Mouse (Mus musculus) forebrain, postnatal 0 days (tissue): ENCODE results near the gene Syt9. TPM values are rescaled to one million over a fixed set of nuclear protein-coding genes. Genes with fewer than 3 reads are reported as not detected.

Experiments
- ATAC-seq: fragments of 200-750 bp; cut with Nextera tagmentation; 2 replicates; pipeline ENCODE4 v1.8.0; 2017; ENCODE audit warnings: mild to moderate bottlenecking, moderate library complexity
- DNase-seq: peaks from one replicate; pipeline ENCODE4 v3.0.0-alpha.2; 2015
- H3K27ac ChIP-seq: fragments of 300-500 bp; sonication (generic); 2 replicates; pipeline ENCODE4 v1.5.1; 2014; ENCODE audit warnings: low read depth, mild to moderate bottlenecking, antibody characterized with exemption, low read length, moderate library complexity, mixed read lengths
- H3K27me3 ChIP-seq: fragments of 300-500 bp; sonication (generic); 2 replicates; pipeline ENCODE4 v1.6.1; 2014; ENCODE audit warnings: mild to moderate bottlenecking, low read length, mixed read lengths; ENCODE audit not compliant: insufficient read depth
- H3K36me3 ChIP-seq: fragments of 300-500 bp; sonication (generic); 2 replicates; pipeline ENCODE4 v1.6.1; 2014; ENCODE audit warnings: mild to moderate bottlenecking, moderate library complexity; ENCODE audit not compliant: insufficient read depth
- H3K4me1 ChIP-seq: fragments of 300-500 bp; sonication (generic); 2 replicates; pipeline ENCODE4 v1.6.1; 2014; ENCODE audit warnings: antibody characterized with exemption; ENCODE audit not compliant: insufficient read depth
- H3K4me2 ChIP-seq: fragments of 300-500 bp; sonication (generic); 2 replicates; pipeline ENCODE4 v1.6.1; 2014; ENCODE audit warnings: low read depth, mild to moderate bottlenecking, moderate library complexity
- H3K4me3 ChIP-seq: fragments of 300-500 bp; sonication (generic); 2 replicates; pipeline ENCODE4 v1.5.1; 2014; ENCODE audit warnings: low read depth, low read length, mixed read lengths
- H3K9ac ChIP-seq: fragments of 300-500 bp; sonication (generic); 2 replicates; pipeline ENCODE4 v1.6.1; 2014; ENCODE audit warnings: mild to moderate bottlenecking
- H3K9me3 ChIP-seq: fragments of 300-500 bp; sonication (generic); 2 replicates; pipeline ENCODE4 v1.6.1; 2016; ENCODE audit warnings: low read length
- CTCF ChIP-seq: sonication (generic); IDR thresholded peaks from 2 replicates; pipeline ENCODE4 v1.5.1; 2016; ENCODE audit warnings: antibody characterized with exemption, control low read depth, low read depth
- WGBS: fragments of 180-500 bp; shearing (Covaris S2); extraction: QIAGEN DNeasy Blood & Tissue Kit; methylation state at CpG from one replicate; pipeline ENCODE4 v1.1.7; 2014; 5-methylcytosine and 5-hydroxymethylcytosine counted together
- polyA plus RNA-seq: library from polyadenylated mRNA; unstranded; fragments of >200 nt; fragmentation: Nextera tagmentation; extraction: Ambion mirVana; gene quantifications from 2 replicates; pipeline ENCODE4 v1.2.1, GENCODE M21; 2015
- total RNA-seq: library from RNA; depleted of rRNA; stranded (reverse); fragments of >200 nt; gene quantifications from 2 replicates; pipeline ENCODE4 v1.2.3, GENCODE M21; 2014

Syt9 gene
- total and polyA plus RNA-seq, 2 experiments from 2014 or later = 13.7 to 23.9 TPM

DNA sequence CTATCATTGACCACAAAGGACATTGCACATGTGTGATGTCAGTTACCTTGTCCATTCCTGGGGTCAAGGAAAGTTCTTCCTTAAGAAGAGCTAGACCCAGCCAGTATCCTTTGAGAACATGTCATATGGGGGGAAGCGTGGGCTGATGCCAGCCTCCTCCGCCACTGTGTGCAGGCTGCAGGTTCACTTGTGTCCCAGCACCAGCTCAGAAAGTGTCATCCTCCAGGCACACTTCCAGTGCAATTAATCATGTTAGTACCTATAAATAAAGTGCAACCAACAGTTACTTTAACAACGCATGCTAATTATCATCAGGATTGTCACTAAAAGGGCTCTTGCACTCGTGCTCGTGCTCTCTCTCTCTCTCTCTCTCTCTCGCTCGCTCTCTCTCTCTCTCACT is 126.4 kb downstream of the Syt9 start:
- no peak overlapping the region for H3K9ac ChIP-seq
- H3K36me3 ChIP-seq = no peaks in the 10 kb centered on the region
- no peak for TF ChIP-seq CTCF
- H3K4me2 ChIP-seq = no peak overlapping the region
- no peak overlapping the region for H3K27ac ChIP-seq
- no peak overlapping the region for H3K4me3 ChIP-seq
- no peaks in the 10 kb centered on the region for H3K4me1 ChIP-seq
- ATAC-seq (peak; percentile 40; the same call in 1 of the 2 replicates), DNase-seq (no peak)
- no peaks in the 10 kb centered on the region for H3K9me3 ChIP-seq
- WGBS = 58% methylated on average over 7 of the region's 7 CpGs
- H3K27me3 ChIP-seq = no peaks in the 10 kb centered on the region

DNA sequence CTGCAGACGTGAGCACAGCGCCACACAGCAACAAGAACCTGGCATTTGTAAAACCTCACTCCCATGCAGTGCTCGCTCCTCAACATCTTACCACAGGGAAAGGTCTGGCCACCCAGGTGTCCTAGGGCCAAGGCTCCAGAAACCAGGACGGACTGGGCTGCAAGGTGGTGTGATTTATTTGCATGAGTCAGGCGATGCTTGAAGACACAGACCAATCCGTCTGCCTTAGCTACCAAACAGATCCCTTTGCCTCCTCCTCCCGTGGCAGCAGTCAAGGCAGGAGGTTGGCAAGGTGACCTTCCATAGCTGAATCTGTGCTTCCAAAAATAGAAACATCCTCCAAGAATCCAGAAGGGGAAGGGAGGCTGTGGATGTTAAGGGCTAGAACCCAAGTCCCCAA is 130.1 kb downstream of the Syt9 start:
- H3K9me3 ChIP-seq = no peaks in the 10 kb centered on the region
- no peak overlapping the region for H3K9ac ChIP-seq
- H3K4me3 ChIP-seq = no peak overlapping the region
- ATAC-seq (no peak), DNase-seq (no peak)
- no peak for TF ChIP-seq CTCF
- H3K4me2 ChIP-seq = no peak overlapping the region
- no peak overlapping the region for H3K27ac ChIP-seq
- no peaks in the 10 kb centered on the region for H3K4me1 ChIP-seq
- no peaks in the 10 kb centered on the region for H3K36me3 ChIP-seq
- no peaks in the 10 kb centered on the region for H3K27me3 ChIP-seq
- WGBS = 87% methylated on average over 7 of the region's 7 CpGs

DNA sequence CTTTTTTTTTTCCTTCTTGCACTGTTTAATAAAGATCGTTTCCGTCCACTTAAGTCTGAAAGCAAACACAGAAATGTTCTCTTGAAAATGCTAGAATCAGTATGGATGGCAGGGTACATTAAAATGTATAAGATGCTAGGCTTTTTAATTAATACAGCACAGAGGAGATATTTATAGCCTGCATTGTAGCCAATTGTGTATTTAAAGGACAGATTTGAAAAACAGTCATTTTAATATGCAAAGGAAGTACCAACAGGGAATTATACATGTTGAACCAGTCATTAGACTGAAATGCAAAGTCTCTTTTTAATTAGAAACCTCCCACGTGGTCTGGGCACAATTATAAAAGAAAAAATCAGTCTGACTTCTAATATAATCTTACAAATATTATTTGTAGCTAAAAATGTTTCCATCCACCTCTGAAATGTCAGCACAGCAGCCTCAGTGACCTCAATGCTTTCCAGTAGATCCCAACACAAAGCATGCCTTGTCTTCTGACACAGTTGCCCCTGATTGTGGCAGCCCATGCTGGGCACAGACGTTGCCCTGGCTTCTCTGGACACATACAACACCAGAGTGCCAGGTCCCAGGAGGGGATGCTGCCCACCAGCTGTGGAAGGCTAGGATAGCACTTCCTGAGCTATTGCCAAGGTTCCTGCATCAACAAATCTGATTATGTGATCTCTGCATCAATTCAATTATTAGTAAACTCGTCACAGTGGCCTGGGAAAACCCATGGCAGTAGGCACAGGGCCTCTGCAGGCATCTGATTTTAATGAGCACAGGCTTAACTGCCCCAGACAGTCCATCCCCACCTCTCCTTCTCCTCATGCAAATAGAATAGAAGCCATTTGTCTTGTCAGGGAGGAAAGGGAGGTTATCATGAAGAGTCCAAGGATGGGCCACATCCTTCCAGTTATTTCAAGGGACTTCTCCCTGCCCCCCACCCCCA is 134.5 kb downstream of the Syt9 start:
- H3K9ac ChIP-seq = no peak overlapping the region
- H3K27me3 ChIP-seq = no peaks in the 10 kb centered on the region
- no peak overlapping the region for H3K4me2 ChIP-seq
- DNase-seq (no peak), ATAC-seq (peak; percentile 61)
- H3K9me3 ChIP-seq = no peaks in the 10 kb centered on the region
- H3K4me1 ChIP-seq = no peaks in the 10 kb centered on the region
- no peaks in the 10 kb centered on the region for H3K36me3 ChIP-seq
- TF ChIP-seq CTCF = no peak
- 27% methylated on average over 5 of the region's 5 CpGs for WGBS
- H3K27ac ChIP-seq = no peak overlapping the region
- H3K4me3 ChIP-seq = no peak overlapping the region

DNA sequence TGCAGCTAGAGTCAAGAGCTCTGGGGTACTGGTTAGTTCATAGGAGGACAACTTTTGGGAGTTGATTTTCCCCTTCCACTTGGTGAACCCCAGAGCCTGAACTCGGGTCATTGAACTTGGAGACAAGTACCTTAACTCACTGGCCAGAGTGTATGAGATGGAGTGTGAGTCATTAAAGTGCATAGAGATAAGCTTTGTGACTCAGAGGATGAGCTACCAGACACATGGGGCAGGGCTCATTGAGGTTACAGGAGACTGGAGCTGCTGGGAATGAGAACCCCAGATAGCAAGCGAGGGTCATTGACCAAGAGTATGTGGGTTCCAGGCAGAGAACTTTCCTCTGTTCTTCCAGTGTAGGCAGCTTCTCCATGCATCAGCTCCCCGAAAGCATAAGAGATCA is 137.4 kb downstream of the Syt9 start:
- Histone ChIP-seq H3K4me3 (no peak overlapping the region), H3K27me3 (no peaks in the 10 kb centered on the region), H3K4me1 (no peaks in the 10 kb centered on the region), H3K4me2 (no peak overlapping the region), H3K9me3 (no peaks in the 10 kb centered on the region), H3K36me3 (no peaks in the 10 kb centered on the region), H3K27ac (no peak overlapping the region), H3K9ac (no peak overlapping the region)
- no peak for ATAC-seq
- DNase-seq = no peak
- TF ChIP-seq CTCF = no peak
- 89% methylated on average over 3 of the region's 3 CpGs for WGBS

- H3K27ac ChIP-seq = no peak overlapping the region
- WGBS = 72% methylated on average over 3 of the region's 3 CpGs
- no peaks in the 10 kb centered on the region for H3K4me1 ChIP-seq
- H3K4me2 ChIP-seq = no peak overlapping the region
- TF ChIP-seq CTCF = no peak
- no peak overlapping the region for H3K9ac ChIP-seq
- H3K4me3 ChIP-seq = no peak overlapping the region
- no peaks in the 10 kb centered on the region for H3K27me3 ChIP-seq
- no peak for ATAC-seq
- H3K9me3 ChIP-seq = no peaks in the 10 kb centered on the region
- DNase-seq = no peak
- no peaks in the 10 kb centered on the region for H3K36me3 ChIP-seq
These were observed 139.2 kb downstream of the Syt9 start for GRCm38 (mm10) chr7:107509740-107510139.

DNA sequence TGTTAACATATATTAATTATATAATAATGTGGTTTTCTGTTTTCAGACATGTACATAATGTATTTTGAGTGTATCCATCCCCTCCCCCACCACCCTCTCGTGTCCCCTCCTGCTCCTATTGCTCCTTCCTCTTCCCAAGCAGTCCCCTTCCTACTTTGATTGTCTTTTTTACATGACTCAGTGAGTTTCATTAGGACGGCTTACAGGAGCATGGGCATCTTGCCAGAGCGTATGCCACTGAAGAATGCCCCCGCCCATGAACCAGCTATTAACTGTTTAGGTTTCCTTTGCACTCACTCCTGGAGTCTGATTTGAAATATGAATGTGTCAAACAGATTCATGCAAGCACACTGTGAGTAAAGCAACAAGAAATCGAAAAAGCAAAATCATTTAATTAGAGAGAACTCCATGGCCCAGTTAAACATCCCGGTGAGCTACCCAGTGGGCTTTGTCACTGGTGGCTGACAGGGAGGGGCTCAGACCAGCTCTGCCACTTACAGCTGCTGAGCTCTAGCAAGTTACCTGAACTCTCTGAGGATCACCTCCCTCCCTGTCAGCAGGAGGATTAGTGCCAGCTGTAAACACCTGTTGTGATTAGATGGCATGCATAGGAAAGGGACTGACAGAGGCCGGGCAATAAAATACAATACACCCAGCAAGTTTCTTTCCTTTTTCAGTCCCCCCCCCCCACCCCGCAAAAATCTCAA is 146.3 kb downstream of the Syt9 start:
- Histone ChIP-seq H3K9ac (no peak overlapping the region), H3K4me3 (no peak overlapping the region)
- ATAC-seq = peak; percentile 29; the same call in 1 of the 2 replicates

More for the DNA sequence above, 146.3 kb downstream of the Syt9 start:
- Histone ChIP-seq H3K4me1 (no peaks in the 10 kb centered on the region), H3K4me2 (no peak overlapping the region), H3K36me3 (no peaks in the 10 kb centered on the region), H3K9me3 (no peaks in the 10 kb centered on the region), H3K27ac (no peak overlapping the region), H3K27me3 (no peaks in the 10 kb centered on the region; the same call in 1 of the 2 replicates)
- 27% methylated on average over 8 of the region's 8 CpGs for WGBS
- no peak for DNase-seq
- TF ChIP-seq CTCF = no peak
